Mouse (Mus musculus) thymus, adult 2 months (tissue): Measurements from ENCODE around the gene Ccdc151. TPM values are rescaled to one million over a fixed set of nuclear protein-coding genes. Genes with fewer than 3 reads are reported as not detected.

Experiments
- DNase-seq: peaks from one replicate; pipeline ENCODE4 v3.0.0; 2021
- H3K27ac ChIP-seq: fragments of 200-500 bp; 2 replicates; pipeline ENCODE4 v1.5.1; 2012; ENCODE audit warnings: low read length, control low read depth; ENCODE audit not compliant: control insufficient read depth, insufficient read depth
- H3K27me3 ChIP-seq: fragments of 200-500 bp; 2 replicates; pipeline ENCODE4 v1.6.1; 2012; ENCODE audit warnings: mild to moderate bottlenecking, low read length, moderate library complexity, mixed read lengths; ENCODE audit not compliant: control insufficient read depth, insufficient read depth
- H3K36me3 ChIP-seq: fragments of 200-500 bp; 2 replicates; pipeline ENCODE4 v1.6.1; 2012; ENCODE audit warnings: mild to moderate bottlenecking, low read length, moderate library complexity; ENCODE audit not compliant: control insufficient read depth, insufficient read depth
- H3K4me1 ChIP-seq: fragments of 200-500 bp; replicated peaks from 2 replicates; pipeline ENCODE4 v1.6.1; 2012; ENCODE audit warnings: low read length; ENCODE audit not compliant: control insufficient read depth, insufficient read depth
- H3K4me3 ChIP-seq: fragments of 200-500 bp; 2 replicates; pipeline ENCODE4 v1.5.1; 2012; ENCODE audit warnings: mild to moderate bottlenecking, low read length, control low read depth, moderate library complexity; ENCODE audit not compliant: control insufficient read depth, insufficient read depth
- CTCF ChIP-seq: fragments of 200-500 bp; IDR thresholded peaks from 2 replicates; pipeline ENCODE4 v1.5.1; 2012; ENCODE audit warnings: mild to moderate bottlenecking, control low read depth, low read length, moderate library complexity, borderline replicate concordance; ENCODE audit not compliant: control insufficient read depth, poor library complexity, insufficient read depth; ENCODE audit errors: extremely low read depth
- POLR2A ChIP-seq: fragments of 200-500 bp; IDR thresholded peaks from 2 replicates; pipeline ENCODE4 v1.6.1; 2012; ENCODE audit warnings: mild to moderate bottlenecking, low read length, control low read depth, moderate library complexity; ENCODE audit not compliant: control insufficient read depth, poor library complexity, insufficient read depth; ENCODE audit errors: extremely low read depth
- WGBS: fragments of 180-500 bp; shearing (Covaris S2); methylation state at CpG from one replicate; pipeline ENCODE4 v1.1.7; 2018; 5-methylcytosine and 5-hydroxymethylcytosine counted together
- polyA plus RNA-seq: library from polyadenylated mRNA; depleted of rRNA; stranded (reverse); fragments of >200 nt; gene quantifications from 2 replicates; pipeline ENCODE4 v1.2.3, GENCODE M21; 2012; rRNA removed

Ccdc151 gene
- 0.11 and 0.18 TPM in 2 replicates for polyA plus RNA-seq

DNA sequence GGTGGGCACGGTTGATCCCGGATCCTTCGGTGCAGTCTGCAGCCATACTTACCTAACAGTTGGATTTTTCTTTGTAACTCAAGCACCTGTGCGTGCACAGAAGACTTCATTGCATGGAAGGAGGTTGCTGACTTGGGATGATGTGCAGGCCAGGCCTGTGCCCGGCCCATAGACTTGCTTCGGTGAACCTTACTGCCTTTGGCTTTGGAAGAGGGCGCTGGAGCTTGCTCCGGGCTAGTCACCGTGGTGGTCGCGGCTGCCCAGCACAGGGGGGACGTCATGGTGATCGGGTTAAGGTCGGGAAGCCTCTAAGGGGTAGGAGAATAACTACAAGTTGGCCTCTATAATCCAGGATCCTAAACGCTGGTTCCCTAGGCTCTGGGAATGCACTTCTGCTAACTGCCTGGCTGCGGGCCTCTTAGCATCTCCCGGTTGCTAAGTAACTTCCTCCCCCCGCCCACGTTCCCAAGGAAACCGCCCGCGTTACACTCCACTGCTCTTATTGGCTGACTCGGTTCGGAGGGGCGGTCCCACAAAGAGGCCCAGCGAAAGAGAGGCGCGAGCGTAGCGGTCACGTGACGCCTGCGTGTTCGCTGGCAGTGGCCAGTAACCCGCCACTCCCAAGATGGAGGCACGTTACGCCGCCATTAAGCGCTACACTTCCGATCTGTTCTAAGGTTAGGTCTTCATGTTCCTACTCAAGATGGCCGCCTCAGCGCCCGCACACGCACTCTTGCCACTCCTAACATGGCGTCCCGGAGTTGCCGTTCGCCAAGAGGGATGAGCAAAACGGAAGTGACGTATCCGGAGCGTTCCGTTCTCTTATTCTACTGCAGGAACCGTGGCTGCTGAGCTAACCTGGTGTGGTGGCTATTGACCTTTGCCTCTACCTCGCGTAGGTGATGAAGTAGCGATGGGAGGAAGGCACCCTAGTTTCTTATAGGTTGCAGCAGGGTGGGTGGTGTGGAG is at the start of gene Ccdc151, which contains the start of gene Prkcsh:
Gene Ccdc151 (minus strand): TSS at position 441 of the 969 bp plus-strand sequence.
Gene Prkcsh (plus strand): TSS at position 613 of the 969 bp plus-strand sequence.
- Histone ChIP-seq H3K27me3 (no peaks in the 10 kb centered on the region), H3K36me3 (peaks cover 13% of the 10 kb centered on the region; the same call in 1 of the 2 replicates), H3K27ac (peak within 1 kb of the TSS; percentile 53), H3K4me1 (peaks cover 18% of the 10 kb centered on the region), H3K4me3 (peak within 1 kb of the TSS; percentile 62)
- DNase-seq = peak; percentile 99
- TF ChIP-seq CTCF (0 out of 2 replicates have a peak, but pooled peaks have one; percentile 28), POLR2A (no peak)
- 9% methylated on average over 57 of the region's 57 CpGs for WGBS

DNA sequence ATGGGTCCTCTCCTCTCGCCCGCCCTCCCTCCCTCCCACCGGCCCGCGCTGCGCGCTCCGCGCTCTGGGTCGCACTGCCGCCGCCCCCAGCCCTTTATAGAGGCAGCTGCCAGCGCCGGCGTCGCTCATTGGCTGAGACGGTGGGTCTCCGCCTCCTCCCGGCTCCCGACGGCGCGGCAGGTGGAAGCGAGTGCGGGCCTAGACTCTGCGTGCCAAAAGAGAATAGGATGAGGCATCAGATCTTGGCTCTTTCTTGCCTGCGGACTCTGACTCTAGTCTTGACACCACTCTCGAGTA is 49.5 kb upstream of the Ccdc151 start, which contains the start of gene Elavl3:
Gene Elavl3 (minus strand): TSS at position 66 of the 297 bp plus-strand sequence.
- TF ChIP-seq POLR2A (no peak), CTCF (no peak)
- DNase-seq = peak; percentile 54
- H3K27ac ChIP-seq = no peak within 1 kb of the TSS
- H3K4me3 ChIP-seq = no peak within 1 kb of the TSS
- 6% methylated on average over 25 of the region's 28 CpGs for WGBS
- no peaks in the 10 kb centered on the region for H3K36me3 ChIP-seq
- H3K4me1 ChIP-seq = peaks cover 21% of the 10 kb centered on the region
- H3K27me3 ChIP-seq = peaks cover 10% of the 10 kb centered on the region; the same call in 1 of the 2 replicates

DNA sequence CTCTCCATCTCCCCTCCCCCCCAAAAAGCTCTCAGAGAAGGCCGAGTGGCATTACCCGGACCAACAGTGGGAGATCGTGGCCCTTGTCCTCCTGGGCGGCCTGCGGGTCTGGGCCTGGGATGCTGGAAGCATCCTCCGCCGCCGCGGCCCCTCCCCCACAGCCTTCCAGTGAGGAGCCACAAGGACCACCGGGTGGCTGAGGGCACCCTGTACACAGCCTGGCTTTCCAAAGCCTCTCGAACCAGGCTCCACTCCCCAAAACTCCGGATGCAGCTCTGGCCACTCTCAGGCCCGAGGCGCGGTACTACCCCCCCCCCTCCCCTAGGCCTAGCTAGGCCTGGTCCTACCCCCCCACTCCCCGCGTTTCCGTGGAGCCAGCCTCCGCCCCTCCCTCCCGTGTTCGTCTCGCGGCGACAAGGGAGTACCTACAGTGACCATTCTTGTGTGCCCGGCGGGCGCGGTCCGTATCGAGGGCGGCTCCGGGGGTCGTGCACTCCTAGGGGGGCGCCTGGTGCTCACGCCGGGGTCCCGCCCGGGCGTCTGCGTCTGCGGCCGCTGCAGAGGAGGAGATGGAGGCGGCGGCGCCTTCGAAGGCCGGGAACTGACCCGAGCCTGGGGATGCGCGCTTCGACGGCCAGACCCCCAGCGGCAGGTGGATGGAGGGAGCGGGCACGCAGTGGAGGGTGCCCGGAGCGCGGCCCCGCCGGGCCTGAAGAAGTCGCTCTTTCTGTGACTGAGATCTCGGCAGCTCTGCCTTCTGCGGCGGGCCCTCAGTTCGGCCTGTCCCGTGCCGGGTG is 48.9 kb upstream of the Ccdc151 start:
- H3K27me3 ChIP-seq = peaks cover 10% of the 10 kb centered on the region; the same call in 1 of the 2 replicates

DNA sequence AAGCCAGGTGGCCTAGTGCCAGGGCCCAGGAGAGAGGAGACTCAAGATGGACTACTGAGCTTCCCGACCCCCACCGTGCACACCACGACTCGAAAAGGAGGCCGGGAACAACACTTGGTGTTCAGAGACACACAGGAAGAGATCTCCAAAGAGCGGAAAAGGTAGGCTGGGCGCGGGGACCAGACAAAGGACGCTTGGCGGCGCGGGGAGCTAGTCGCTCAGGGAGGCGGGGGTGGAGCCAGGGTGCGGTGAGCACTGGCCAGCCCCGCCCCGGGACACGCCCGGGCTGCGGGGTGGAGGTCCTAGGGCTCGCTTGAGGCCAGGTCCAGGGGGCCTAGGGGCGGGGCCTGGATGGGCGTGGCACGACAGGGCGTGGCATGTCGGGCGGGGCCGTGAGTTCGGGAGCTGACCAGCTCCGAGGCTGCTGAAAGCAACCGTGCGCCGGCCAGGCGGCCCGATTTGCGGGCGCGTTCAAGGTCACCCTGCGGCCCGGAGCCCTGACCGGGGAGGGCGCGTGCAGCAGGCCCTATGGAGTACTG is 48.0 kb upstream of the Ccdc151 start:
- peak; percentile 26 for DNase-seq
- no peak overlapping the region for H3K27ac ChIP-seq
- peaks cover 10% of the 10 kb centered on the region; the same call in 1 of the 2 replicates for H3K27me3 ChIP-seq
- no peak overlapping the region for H3K4me3 ChIP-seq
- H3K36me3 ChIP-seq = no peaks in the 10 kb centered on the region
- 5% methylated on average over 43 of the region's 43 CpGs for WGBS
- peaks cover 21% of the 10 kb centered on the region for H3K4me1 ChIP-seq
- no peak for TF ChIP-seq CTCF
- no peak for TF ChIP-seq POLR2A

More for the DNA sequence above, 48.9 kb upstream of the Ccdc151 start:
- Histone ChIP-seq H3K27ac (no peak overlapping the region), H3K36me3 (no peaks in the 10 kb centered on the region), H3K4me1 (peaks cover 21% of the 10 kb centered on the region), H3K4me3 (no peak overlapping the region)
- TF ChIP-seq POLR2A = no peak
- TF ChIP-seq CTCF = no peak
- WGBS = 8% methylated on average over 54 of the region's 67 CpGs
- DNase-seq = no peak

DNA sequence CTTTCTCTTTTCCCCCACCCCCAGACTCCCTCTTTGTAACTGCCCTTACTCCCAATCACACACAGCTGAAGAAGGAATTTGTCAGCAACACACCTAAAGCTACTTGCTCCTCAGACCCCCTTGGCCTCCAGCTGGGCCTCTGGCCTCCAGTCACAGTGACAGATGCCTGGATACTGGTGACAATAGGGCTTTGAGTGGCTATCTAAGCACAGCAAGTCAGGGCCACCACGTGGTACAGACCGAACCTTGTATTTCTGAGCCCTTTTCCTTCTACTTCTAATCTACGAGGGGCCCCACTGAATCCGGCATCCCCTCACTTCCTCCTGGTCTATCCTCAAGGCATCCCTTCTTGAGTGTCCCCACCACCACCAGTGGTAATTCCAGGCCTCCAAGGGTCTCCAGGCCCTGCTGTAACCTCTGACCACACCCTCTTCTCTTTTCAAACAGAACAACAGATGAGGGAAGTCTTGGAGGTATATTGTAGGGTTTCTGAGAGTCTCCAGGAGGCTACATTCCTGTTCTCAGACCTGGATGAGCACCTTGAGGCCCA is 47.4 kb upstream of the Ccdc151 start:
- Histone ChIP-seq H3K36me3 (no peaks in the 10 kb centered on the region), H3K4me1 (peaks cover 21% of the 10 kb centered on the region), H3K4me3 (no peak overlapping the region), H3K27me3 (peaks cover 10% of the 10 kb centered on the region; the same call in 1 of the 2 replicates), H3K27ac (no peak overlapping the region)
- DNase-seq = no peak
- WGBS = 65% methylated on average over 4 of the region's 4 CpGs
- TF ChIP-seq CTCF (no peak), POLR2A (no peak)

DNA sequence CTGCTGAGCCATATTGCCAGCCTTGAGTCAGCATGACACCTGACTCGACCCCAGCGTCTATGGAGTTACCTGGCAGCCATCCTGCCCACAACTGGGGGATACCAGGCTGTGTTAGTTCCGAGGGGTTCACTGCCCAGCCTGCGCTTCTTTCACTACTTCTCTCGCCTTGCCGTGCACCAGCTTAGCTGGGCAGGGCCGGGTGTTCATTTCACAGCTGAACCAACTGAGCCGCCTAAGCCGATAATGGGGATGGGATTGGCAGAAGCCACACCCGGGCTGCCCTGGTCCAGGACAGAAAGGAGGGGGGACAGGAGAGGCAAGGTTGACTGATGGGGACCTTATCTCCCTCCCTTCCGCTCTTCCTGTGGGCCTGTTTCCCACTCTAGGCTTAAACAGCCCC is 46.9 kb upstream of the Ccdc151 start:
- DNase-seq = no peak
- Histone ChIP-seq H3K4me1 (peaks cover 17% of the 10 kb centered on the region), H3K36me3 (no peaks in the 10 kb centered on the region), H3K4me3 (no peak overlapping the region), H3K27ac (no peak overlapping the region), H3K27me3 (peaks cover 10% of the 10 kb centered on the region; the same call in 1 of the 2 replicates)
- TF ChIP-seq POLR2A (no peak), CTCF (no peak)
- WGBS = 78% methylated on average over 11 of the region's 11 CpGs
